Mouse (Mus musculus) layer of hippocampus, adult 8-10 months (tissue): ENCODE data around the gene Vav2. TPM values are rescaled to one million over a fixed set of nuclear protein-coding genes. Genes with fewer than 3 reads are reported as not detected.

Experiments used
- microRNA-seq, 2 experiments: library from miRNA; unstranded; fragments of <30 nt; microRNA quantifications; one replicate each; pipeline ENCODE4 v1.2.0; 2022
- total RNA-seq, 4 experiments: library from RNA; stranded (reverse); gene quantifications; 2 replicates each; pipeline ENCODE4 v1.2.4; 2022

Gene Vav2
- total RNA-seq, 4 experiments from 2014 or later: 9.1 to 12.9 (median 11.8) TPM

Small RNA genes lying within 50 kb of the gene (microRNA-seq; reads per million reads assigned to microRNA genes)
- 0 reads per million in 2 experiments for gene Gm24049
- gene Mir7578: 0 reads per million in 2 experiments

Other genes starting within 250 kb of the Vav2 start
- 10 to 100 TPM in 1 of 4 experiments, 1 to 10 TPM in 3; 6.1 to 11.5 (median 9.1) TPM for gene Sardh, start 178.7 kb downstream of the Vav2 start, total RNA-seq
- 10 to 100 TPM; 23.5 to 28.6 (median 27.9) TPM for gene Brd3os, start 15.3 kb upstream of the Vav2 start, total RNA-seq
- 10 to 100 TPM; 40.6 to 47.9 (median 46.6) TPM for gene Brd3, start 80.6 kb upstream of the Vav2 start, total RNA-seq
- gene Wdr5, start 88.1 kb upstream of the Vav2 start, total RNA-seq: 10 to 100 TPM; 25.7 to 29.8 (median 27.9) TPM
- gene Rxra, start 249.4 kb upstream of the Vav2 start, total RNA-seq: 10 to 100 TPM; 31.6 to 33.9 (median 32.9) TPM